11 mouse cellular contexts compared by ENCODE assay signal in genomic region chr12:33130401-33130800, GRCm38 (mm10). TPM values are rescaled to one million over a fixed set of nuclear protein-coding genes. Genes with fewer than 3 reads are reported as not detected.
DNase-seq lines count a peak whose midpoint lies in the region; ATAC-seq lines count a peak whose summit lies in the region.
"Had no signal": no experiment of that assay in that cellular context is flagged by ENCODE, and none has a peak within 500 bp of the region (broad histone marks: within the 10 kb centered on the region; RNA-seq: fewer than 3 reads in every experiment).

No protein-coding gene starts in this region.

- DNase-seq in neural tube, embryonic 10.5 days (ENCODE audit: extremely low spot score, low spot score): no peak
- peak; percentile 62 to 89 for DNase-seq in frontal cortex, postnatal 36 days (ENCODE audit: low spot score in 2 of 2)
- peak; percentile 84 to 92 for DNase-seq in left cerebral cortex, postnatal 14 days (ENCODE audit: low spot score in 2 of 2)
- no peak for DNase-seq in gastrocnemius, adult 8-10 months (ENCODE audit: low spot score in 2 of 2)
- no peak for DNase-seq in limb, embryonic 10.5 days (ENCODE audit: low spot score)
- DNase-seq in spleen, postnatal 14 days (ENCODE audit: low spot score in 2 of 2): no peak
- DNase-seq: kidney, adult 2 months had no signal

- no peak overlapping the region for H3K9ac ChIP-seq in neural tube, embryonic 12.5 days
- H3K9ac ChIP-seq: limb, embryonic 15.5 days had no signal

- H3K4me2 ChIP-seq in neural tube, embryonic 12.5 days (replicated peaks): no peak overlapping the region
- H3K4me2 ChIP-seq: limb, embryonic 15.5 days had no signal

- H3K27ac ChIP-seq in neural tube, embryonic 12.5 days: no peak overlapping the region
- H3K27ac ChIP-seq in limb, embryonic 10.5 days: no peak overlapping the region
- H3K27ac ChIP-seq: limb, embryonic 15.5 days had no signal

- H3K36me3 ChIP-seq in neural tube, embryonic 12.5 days: no peaks in the 10 kb centered on the region
- H3K36me3 ChIP-seq in limb, embryonic 10.5 days: no peaks in the 10 kb centered on the region
- H3K36me3 ChIP-seq: limb, embryonic 15.5 days had no signal

- 43% methylated on average over 8 of the region's 8 CpGs for WGBS in neural tube, embryonic 12.5 days
- WGBS in limb, embryonic 10.5 days: 58% methylated on average over 8 of the region's 8 CpGs

- H3K4me3 ChIP-seq in neural tube, embryonic 12.5 days: no peak overlapping the region
- no peak overlapping the region for H3K4me3 ChIP-seq in limb, embryonic 10.5 days
- H3K4me3 ChIP-seq: limb, embryonic 15.5 days had no signal

- intact Hi-C loops in left cerebral cortex, postnatal 14 days (cut with DNase I): no loop called here

- 0 out of 2 replicates have a peak, but pooled peaks have one; percentile 39 for ATAC-seq in neural tube, embryonic 12.5 days (ENCODE audit: low FRiP score, low read depth)

- H3K27me3 ChIP-seq in neural tube, embryonic 12.5 days (replicated peaks): no peaks in the 10 kb centered on the region; the same call in 1 of the 2 replicates
- H3K27me3 ChIP-seq in limb, embryonic 10.5 days (ENCODE audit: low read depth, poor library complexity, severe bottlenecking): no peaks in the 10 kb centered on the region
- H3K27me3 ChIP-seq: limb, embryonic 15.5 days had no signal

- H3K9me3 ChIP-seq in neural tube, embryonic 12.5 days: no peaks in the 10 kb centered on the region
- H3K9me3 ChIP-seq in limb, embryonic 10.5 days (replicated peaks): no peaks in the 10 kb centered on the region
- H3K9me3 ChIP-seq: limb, embryonic 15.5 days had no signal

- peaks cover 2% of the 10 kb centered on the region; the same call in 1 of the 2 replicates for H3K4me1 ChIP-seq in neural tube, embryonic 12.5 days
- peaks cover 12% of the 10 kb centered on the region for H3K4me1 ChIP-seq in limb, embryonic 10.5 days

RNA-seq across cellular contexts. Expression of gene Atxn7l1, which starts 17.1 kb away (rescaled TPM):
- 13.4 and 16.6 TPM in 2 replicates for polyA plus RNA-seq in neural tube, embryonic 12.5 days (2016; fragmentation: Nextera tagmentation; extraction: Ambion mirVana)
- total RNA-seq in left cerebral cortex, postnatal 14 days (2021): 10 to 100 TPM; 56.9 to 65.3 TPM
- total RNA-seq in gastrocnemius, adult 8-10 months (2022): 10 to 100 TPM; 13.4 to 18.9 (median 15.7) TPM
- polyA plus RNA-seq in limb, embryonic 10.5 days (2016; fragmentation: Nextera tagmentation; extraction: Ambion mirVana): 11.0 and 11.7 TPM in 2 replicates

RNA-seq across cellular contexts. Expression of gene Cdhr3, which starts 37.7 kb away (rescaled TPM):
- polyA plus RNA-seq in neural tube, embryonic 12.5 days (2016; fragmentation: Nextera tagmentation; extraction: Ambion mirVana): 0.06 and 0.22 TPM in 2 replicates
- total RNA-seq in left cerebral cortex, postnatal 14 days (2021): under 1 TPM; 0.61 to 0.66 TPM
- 1 to 10 TPM in 1 of 4 experiments, under 1 TPM in 3; 0.25 to 1.7 (median 0.40) TPM for total RNA-seq in gastrocnemius, adult 8-10 months (2022)
- not detected in 2 replicates for polyA plus RNA-seq in limb, embryonic 10.5 days (2016; fragmentation: Nextera tagmentation; extraction: Ambion mirVana)
- total RNA-seq: monocyte, adult 5-6 weeks had no signal
- polyA plus RNA-seq: kidney, adult 2 months; small intestine, adult 2 months had no signal

Comparison
In these comparisons a context has a peak if more than half of its experiments do, and no peak if none do; other contexts are left out.
1. DNase-seq: peak in frontal cortex, postnatal 36 days (2 of 2) and left cerebral cortex, postnatal 14 days (2 of 2); none in neural tube, embryonic 10.5 days (single experiment), gastrocnemius, adult 8-10 months (0 of 2), limb, embryonic 10.5 days (single experiment) and spleen, postnatal 14 days (0 of 2).